Mouse (Mus musculus) spleen, postnatal 36 days (tissue): ENCODE measurements at regions not wholly inside any gene's neighbourhood (a gene's known extent, or its start where the extent isn't known, plus 50 kb on each side); places are given as distances from the start of the nearest gene placed in this dataset.

Experiments used
- DNase-seq, 2 experiments: peaks; one replicate each; pipeline ENCODE4 v3.0.0; 2022; ENCODE audit warnings: low spot score in 2 of 2, mixed read lengths in 1 of 2

GRCm38 (mm10) chr10:44826271-44826670, 240.7 kb upstream of the Prep start:
- no peak for DNase-seq

GRCm38 (mm10) chr10:44821666-44822065, 245.3 kb upstream of the Prep start:
- no peak for DNase-seq

DNA sequence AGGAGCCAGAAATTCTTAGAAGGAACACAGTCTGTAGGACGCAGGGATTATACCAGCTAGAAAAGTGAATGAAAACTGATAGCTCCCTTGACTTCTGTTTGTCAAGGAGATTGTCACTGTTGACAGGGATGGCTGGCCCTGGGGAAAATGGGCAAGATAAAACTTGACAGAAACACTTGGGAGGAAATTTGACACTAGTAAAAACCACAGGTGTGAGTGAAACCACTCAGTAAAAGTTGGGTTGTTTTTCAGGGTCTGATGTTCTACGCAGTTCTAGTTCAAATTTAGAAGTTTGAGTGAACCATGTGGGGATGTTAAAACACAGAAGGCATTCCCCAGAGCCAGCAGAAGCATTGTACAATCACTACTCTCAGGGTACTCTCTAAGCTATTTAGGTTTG, 246.6 kb upstream of the Prep start:
- no peak for DNase-seq

GRCm38 (mm10) chr10:44819361-44819760, 247.6 kb upstream of the Prep start:
- DNase-seq = no peak

DNA sequence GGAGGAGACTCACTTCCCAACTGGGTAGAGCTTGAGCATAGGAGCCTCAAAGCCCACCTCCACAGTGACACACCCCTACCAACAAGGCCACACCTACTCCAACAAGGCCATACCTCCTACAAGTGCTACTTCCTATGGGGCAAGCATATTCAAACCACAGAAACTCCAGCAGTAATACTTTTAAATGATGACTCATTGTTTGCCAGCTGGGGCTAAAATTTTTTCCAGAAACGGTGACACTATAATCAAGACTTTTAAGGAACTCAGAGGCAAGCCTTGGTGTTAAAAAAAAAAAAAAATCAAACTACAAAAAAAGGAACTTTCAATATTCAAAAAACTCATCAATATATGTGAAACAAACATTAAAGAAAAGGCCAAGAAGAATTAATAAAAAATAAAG, 248.4 kb upstream of the Prep start:
- no peak for DNase-seq

DNA sequence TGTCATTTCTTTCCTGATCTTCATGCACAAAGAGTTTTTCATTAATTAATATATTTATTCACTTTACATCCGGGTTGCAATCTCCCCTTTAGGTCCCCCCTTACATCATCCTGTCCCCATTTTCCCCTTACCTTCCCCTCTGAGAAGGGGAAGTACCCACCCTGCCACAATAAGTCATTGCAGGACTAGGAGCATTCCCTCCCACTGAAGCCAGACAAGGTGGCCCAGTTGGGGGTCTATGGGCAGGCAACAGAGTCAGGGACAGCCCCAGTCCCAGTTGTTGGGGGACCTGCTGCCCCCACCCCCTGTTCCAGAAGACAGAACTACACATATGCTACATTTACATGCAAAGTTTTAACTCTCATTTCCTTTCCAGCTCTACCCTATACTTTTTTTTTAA, 267.9 kb upstream of the Prdm1 start:
- no peak for DNase-seq

- no peak for DNase-seq
Observed at GRCm38 (mm10) chr10:44785386-44785785, 257.1 kb upstream of the Prdm1 start.

GRCm38 (mm10) chr10:44780381-44780958, 252.2 kb upstream of the Prdm1 start:
- no peak for DNase-seq

DNA sequence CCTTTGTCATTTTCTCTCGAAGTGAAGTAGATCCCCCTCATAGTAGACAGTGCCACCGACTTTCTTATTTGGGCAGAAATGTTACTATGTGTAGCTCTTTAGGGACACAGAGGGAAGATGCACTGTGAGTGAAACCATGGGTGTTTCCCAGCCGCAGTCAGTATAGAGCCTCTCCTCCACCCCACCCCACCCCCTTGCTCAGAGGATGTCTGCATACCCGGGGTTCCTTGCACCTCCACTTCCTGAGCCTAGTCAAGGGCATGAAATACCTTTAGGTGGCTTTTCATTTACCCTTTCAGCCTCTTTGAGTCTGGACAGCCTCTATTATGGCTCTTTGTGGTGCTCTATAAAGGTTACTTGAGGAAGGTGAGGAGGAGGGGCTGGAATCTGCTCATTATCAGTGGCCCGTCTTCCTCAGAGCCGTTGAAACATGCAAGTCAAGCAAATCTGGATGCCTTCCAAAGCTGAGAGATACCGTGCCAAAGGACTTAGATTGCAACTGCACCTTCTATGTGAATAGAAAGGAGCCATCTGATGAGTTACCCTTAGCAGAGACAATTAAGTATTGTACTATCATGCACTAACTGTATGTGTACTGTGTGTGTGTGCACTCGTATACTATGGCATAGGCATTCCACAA, 251.4 kb upstream of the Prdm1 start:
- peak in 1 of 2 experiments; percentile 2 for DNase-seq

- no peak for DNase-seq
Observed at GRCm38 (mm10) chr10:44777214-44777613, 248.9 kb upstream of the Prdm1 start.

DNA sequence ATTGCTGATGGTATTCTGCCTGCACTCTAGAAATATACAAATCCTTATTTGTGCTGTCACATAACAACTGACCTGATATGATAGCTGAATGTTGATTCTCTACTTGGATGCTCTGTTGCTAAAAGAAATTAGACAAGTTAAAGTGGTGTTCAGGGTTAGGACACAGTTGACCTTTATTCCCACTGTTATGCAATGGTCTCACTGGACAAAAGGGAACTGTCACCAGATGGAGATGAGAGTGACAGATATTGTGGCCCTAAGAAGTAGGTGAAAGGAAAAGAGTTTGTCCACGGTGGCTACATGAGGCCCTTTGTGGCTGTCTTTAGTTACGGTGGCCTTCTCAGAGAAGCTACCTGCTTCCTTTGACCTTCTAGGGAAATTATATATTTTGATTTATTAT, 247.9 kb upstream of the Prdm1 start:
- DNase-seq = no peak

GRCm38 (mm10) chr10:44765527-44765926, 237.2 kb upstream of the Prdm1 start:
- no peak for DNase-seq

DNA sequence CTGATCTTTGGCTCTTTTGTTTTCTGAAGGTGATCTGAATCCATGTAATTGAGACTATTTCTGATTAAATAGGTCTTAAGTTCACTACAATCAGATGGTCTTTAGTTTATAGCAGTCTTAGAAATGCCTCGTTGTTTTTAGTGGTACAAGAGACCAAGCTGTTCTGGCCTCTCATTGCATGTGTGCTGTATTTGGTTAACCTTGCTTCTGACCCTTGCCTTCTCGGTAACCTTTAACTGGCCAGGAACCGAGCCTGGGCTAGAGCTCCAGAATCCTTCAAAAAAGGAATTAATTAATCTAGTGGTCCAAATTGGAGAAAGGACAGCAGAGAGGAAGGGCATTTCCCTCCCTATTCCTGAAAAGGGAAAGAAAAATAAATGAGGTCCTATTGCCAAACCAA, 234.8 kb upstream of the Prdm1 start:
- DNase-seq = no peak

- no peak for DNase-seq
Observed at GRCm38 (mm10) chr10:44762068-44762467, 233.8 kb upstream of the Prdm1 start.

- DNase-seq = peak in 1 of 2 experiments; percentile 3
Observed at GRCm38 (mm10) chr10:44761324-44761723, 233.0 kb upstream of the Prdm1 start.

- DNase-seq = no peak
Observed at GRCm38 (mm10) chr10:44755355-44755957, 227.2 kb upstream of the Prdm1 start.

DNA sequence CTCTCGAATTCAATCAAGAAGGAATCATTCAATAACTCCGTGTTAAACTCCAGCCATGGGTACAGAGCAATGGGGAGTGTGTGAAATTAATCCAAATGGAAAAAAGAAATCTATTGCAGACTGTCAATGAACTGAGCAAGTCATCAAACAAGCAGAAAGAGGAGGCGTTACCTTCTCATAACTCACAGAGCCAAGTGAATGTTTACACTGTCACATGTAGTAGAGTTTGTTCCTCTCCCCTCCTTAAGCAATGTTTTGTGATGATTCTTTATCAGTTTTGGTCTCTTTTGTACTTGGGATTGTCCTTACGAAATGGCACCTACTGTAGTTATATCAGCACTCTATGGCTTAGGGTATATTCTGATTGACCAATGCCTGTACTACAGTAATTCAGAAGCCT, 226.6 kb upstream of the Prdm1 start:
- DNase-seq = no peak

DNA sequence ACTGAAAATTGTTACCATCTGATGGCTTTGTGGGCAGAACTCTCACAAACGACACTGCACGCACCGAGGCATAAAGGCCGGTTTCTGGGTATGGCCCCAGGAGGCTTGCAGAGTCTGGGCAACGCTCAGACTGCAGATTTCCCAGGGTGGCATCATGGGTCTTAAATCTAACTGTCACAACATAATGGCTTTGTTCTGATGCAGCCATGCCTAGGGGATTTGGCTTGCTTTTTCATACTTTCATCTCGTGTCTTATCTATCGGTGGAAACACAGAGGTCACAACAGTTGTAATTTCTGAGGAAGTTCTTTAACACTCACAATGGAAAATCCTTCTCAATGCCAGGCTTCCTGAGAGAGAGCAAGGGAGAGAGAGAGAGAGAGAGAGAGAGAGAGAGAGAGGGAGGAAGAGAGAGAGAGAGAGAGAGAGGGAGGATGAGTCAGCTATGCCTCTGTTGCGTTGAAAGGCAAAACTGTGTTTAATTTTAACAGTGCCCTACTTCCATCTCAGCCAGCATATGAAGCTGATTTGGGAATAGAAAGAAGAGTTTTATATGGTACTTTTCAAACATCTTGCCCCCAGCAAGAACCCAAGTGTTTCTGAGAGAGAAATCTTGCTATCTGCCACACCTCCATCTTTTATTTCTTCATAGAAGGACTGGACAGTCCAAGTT, 224.6 kb upstream of the Prdm1 start:
- no peak for DNase-seq

- DNase-seq = no peak
Observed at GRCm38 (mm10) chr10:44751061-44751460, 222.8 kb upstream of the Prdm1 start.

GRCm38 (mm10) chr10:44749206-44749605, 220.9 kb upstream of the Prdm1 start:
- DNase-seq = no peak

DNA sequence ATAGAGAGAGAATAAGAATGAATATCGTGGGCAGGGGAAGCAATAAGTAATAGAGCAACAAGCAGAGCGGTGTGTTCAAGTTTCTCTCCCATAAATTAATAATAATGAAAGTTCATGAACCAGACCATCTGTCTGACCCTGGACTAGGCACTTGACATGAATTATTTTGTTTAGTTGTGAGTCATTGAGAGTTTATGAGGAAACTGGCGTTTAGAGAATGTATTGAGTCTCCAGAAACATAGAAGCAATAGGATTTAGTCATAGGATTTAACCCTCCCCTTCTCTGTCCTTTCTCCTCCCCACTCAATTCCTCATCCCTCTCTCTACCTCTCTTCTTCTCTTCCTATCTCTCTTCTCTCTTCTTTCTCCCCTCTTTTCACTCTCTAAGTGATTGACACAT, 219.1 kb upstream of the Prdm1 start:
- DNase-seq = no peak

DNA sequence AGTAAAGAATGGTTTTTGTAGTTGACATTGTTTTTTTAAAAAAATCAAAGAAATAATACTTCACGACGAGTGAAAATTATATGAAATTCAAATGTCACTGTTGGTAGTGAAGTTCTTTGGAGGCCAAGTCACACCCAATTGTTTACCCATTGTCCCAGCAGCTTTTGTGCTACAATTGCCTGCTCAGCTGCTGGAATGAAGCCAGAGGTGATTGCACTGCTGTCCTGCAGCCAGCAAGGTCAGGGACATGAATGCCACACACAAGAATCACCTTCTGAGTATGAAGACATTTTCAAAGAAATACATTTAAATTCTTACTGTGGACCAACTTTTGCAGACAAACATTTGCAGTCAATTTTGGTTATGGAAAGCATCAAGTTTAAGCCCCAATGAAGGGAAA, 215.9 kb upstream of the Prdm1 start:
- DNase-seq = no peak

GRCm38 (mm10) chr10:44733641-44734040, 205.3 kb upstream of the Prdm1 start:
- DNase-seq = no peak
